Mouse (Mus musculus) kidney, adult 2 months (tissue): ENCODE data around the gene Morn3. TPM values are rescaled to one million over a fixed set of nuclear protein-coding genes. Genes with fewer than 3 reads are reported as not detected.
A peak's percentile ranks its signal among the peaks of the same experiment; 100 is the strongest.

Source experiments
- DNase-seq: peaks from one replicate; pipeline ENCODE4 v3.0.0; 2021
- H3K27ac ChIP-seq: fragments of 200-500 bp; 2 replicates; pipeline ENCODE4 v1.5.1; 2012; ENCODE audit warnings: low read depth, low read length, control low read depth, inconsistent platforms; ENCODE audit not compliant: insufficient read depth
- H3K27me3 ChIP-seq: fragments of 200-500 bp; replicated peaks from 2 replicates; pipeline ENCODE4 v1.6.1; 2012; ENCODE audit warnings: mild to moderate bottlenecking, moderate library complexity, low read length, inconsistent platforms; ENCODE audit not compliant: control insufficient read depth, insufficient read depth
- H3K36me3 ChIP-seq: fragments of 200-500 bp; 2 replicates; pipeline ENCODE4 v1.6.1; 2012; ENCODE audit warnings: mild to moderate bottlenecking, moderate library complexity, low read length, inconsistent platforms; ENCODE audit not compliant: control insufficient read depth, insufficient read depth
- H3K4me1 ChIP-seq: fragments of 200-500 bp; 2 replicates; pipeline ENCODE4 v1.6.1; 2011; ENCODE audit warnings: low read length; ENCODE audit not compliant: control insufficient read depth, insufficient read depth
- H3K4me3 ChIP-seq: fragments of 200-500 bp; 2 replicates; pipeline ENCODE4 v1.5.1; 2011; ENCODE audit warnings: mild to moderate bottlenecking, low read depth, low read length, control low read depth; ENCODE audit not compliant: insufficient read depth
- CTCF ChIP-seq: fragments of 200-500 bp; conservative IDR thresholded peaks from 2 replicates; pipeline ENCODE4 v1.5.1; 2011; ENCODE audit warnings: low read depth, mild to moderate bottlenecking, control low read depth, low read length, moderate library complexity, mixed read lengths; ENCODE audit not compliant: insufficient read depth, insufficient read length
- POLR2A ChIP-seq: fragments of 200-500 bp; IDR thresholded peaks from one replicate; pipeline ENCODE4 v1.6.1; 2011; ENCODE audit warnings: low read depth, low read length, control low read depth
- WGBS: fragments of 180-500 bp; shearing (Covaris S2); methylation state at CpG from one replicate; pipeline ENCODE4 v1.1.7; 2018; 5-methylcytosine and 5-hydroxymethylcytosine counted together
- polyA plus RNA-seq: library from polyadenylated mRNA; depleted of rRNA; stranded (reverse); fragments of >200 nt; gene quantifications from 2 replicates; pipeline ENCODE4 v1.2.3, GENCODE M21; 2012

Gene Morn3
- polyA plus RNA-seq, 1 experiment, result 0.06 TPM

DNA sequence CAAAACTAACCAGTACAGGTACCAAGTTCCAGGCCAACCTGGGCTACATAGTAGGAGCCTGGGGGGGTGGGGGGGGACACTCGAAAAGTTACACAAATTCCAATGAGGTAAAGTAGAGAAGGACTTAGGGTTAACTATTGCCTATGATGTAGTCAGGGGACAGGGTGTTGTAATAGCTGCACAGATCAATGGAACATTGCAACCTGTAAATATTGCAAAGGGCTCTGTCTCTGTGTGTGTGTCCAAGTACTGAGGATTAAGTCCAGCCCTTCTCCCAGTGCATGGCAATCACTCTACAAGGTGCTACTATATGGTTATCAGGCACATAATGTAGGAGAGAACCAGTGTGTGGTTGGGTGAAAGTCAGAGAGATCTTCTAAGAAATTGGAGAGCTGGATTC, 45.9 kb downstream of the Morn3 start:
- DNase-seq, result no peak
- WGBS, result 69% methylated on average over 1 of the region's 1 CpGs
- Histone ChIP-seq H3K27ac (no peak overlapping the region), H3K4me3 (no peak overlapping the region), H3K27me3 (no peaks in the 10 kb centered on the region), H3K36me3 (no peaks in the 10 kb centered on the region), H3K4me1 (no peaks in the 10 kb centered on the region)
- TF ChIP-seq POLR2A (no peak), CTCF (no peak)

DNA sequence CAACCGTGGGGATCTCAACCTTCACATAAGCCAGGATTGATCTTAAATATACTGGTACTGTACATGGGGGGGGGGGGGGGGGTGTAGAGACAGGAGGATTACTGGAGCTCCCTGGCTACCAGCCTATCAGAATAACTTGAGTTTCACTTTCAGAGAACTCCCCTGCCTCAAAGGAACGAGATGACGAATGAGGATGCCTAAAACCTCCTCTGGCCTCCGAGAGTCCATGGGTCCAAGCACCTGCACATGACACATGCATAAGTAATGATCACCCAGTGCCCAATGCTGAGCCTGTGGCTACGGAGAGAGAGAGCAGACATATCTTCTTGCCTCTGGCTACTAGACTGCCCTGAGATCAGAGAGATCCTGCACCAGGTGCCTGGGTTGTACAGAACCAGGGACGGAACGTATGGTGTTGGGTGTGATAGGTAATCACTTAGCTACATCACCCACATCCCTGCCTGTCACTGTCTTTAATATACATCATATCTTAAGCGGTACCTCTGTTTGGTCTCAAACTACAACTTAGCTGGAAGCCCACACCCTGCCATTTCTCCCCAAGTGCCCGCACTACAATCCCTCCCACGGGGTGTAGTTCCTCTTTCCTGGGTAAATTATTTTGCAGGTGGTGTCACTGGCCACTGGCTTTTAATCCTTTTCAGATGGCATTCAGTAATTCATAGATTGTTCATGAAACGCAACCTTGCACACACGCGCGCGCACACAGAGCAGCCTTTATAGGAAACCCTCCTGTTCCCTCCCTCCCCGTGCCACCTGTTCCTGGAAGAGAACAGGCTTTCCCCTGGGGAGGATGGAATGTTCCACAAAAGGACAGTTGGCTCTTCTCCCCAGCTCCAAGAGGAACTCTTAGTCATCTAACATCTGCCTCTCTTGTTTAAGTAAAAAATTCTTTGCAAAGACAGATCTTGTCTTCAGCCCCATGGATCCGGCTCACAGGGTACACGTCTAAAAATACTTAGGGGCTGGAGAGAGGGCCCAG, 49.3 kb downstream of the Morn3 start:
- no peak for TF ChIP-seq CTCF
- TF ChIP-seq POLR2A, result no peak
- DNase-seq, result no peak
- no peaks in the 10 kb centered on the region for H3K4me1 ChIP-seq
- no peak overlapping the region for H3K4me3 ChIP-seq
- H3K36me3 ChIP-seq, result no peaks in the 10 kb centered on the region
- H3K27ac ChIP-seq, result no peak overlapping the region
- WGBS, result 78% methylated on average over 18 of the region's 18 CpGs
- H3K27me3 ChIP-seq, result no peaks in the 10 kb centered on the region

DNA sequence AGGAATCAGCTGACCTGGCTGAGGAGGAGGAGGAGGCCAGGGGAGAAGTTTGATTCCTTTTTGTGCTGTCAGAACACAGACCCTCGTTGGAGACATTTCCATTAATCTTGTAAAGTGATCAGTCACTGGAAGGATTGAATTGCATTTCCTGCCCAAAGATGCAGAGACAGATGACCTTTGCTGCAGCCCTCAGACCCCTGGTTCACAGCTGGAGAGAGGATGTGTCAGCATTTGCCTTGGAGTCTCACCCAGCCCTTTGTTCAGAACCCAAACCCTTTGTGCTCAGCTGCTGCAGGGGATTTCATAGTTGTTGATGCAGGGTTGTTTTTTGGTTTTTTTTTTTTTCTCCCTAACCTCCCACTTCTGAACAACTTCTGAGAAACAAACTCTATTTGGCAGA, 51.9 kb downstream of the Morn3 start:
- WGBS, result 15% methylated on average over 1 of the region's 1 CpGs
- H3K27me3 ChIP-seq, result no peaks in the 10 kb centered on the region
- no peaks in the 10 kb centered on the region for H3K36me3 ChIP-seq
- H3K27ac ChIP-seq, result no peak overlapping the region
- TF ChIP-seq POLR2A (no peak), CTCF (no peak)
- no peak overlapping the region for H3K4me3 ChIP-seq
- H3K4me1 ChIP-seq, result no peaks in the 10 kb centered on the region
- DNase-seq, result no peak

DNA sequence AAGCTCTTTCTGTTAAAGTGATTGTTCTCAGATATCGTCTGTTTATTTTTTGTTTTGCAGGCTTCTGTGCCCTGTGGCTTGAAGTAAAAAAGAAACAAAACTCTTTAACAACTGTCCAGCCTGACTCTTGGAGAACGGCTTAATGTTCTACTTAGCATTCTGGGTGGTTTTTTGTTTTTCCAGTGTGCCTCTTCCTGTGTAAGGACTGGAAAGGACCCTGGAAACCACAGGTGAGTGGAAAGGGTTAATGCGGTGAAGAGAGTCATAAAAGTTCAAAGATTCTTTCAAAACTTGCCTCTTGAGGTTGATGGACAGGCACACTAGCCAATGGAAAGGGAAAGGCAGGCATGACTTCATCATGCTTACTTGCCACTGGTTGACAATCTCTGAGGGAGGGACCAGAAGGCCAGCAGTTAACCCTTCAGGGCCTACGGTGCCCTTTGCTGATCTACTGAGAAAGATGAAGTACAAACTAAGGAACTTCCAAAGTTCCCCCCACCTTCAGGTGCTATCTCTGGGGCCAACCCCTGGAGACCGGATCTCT, 52.4 kb downstream of the Morn3 start:
- Histone ChIP-seq H3K4me1 (no peaks in the 10 kb centered on the region), H3K36me3 (no peaks in the 10 kb centered on the region), H3K27ac (no peak overlapping the region), H3K27me3 (no peaks in the 10 kb centered on the region), H3K4me3 (no peak overlapping the region)
- DNase-seq, result peak; percentile 97
- WGBS, result 9% methylated on average over 5 of the region's 5 CpGs
- TF ChIP-seq POLR2A, result no peak
- TF ChIP-seq CTCF, result no peak

DNA sequence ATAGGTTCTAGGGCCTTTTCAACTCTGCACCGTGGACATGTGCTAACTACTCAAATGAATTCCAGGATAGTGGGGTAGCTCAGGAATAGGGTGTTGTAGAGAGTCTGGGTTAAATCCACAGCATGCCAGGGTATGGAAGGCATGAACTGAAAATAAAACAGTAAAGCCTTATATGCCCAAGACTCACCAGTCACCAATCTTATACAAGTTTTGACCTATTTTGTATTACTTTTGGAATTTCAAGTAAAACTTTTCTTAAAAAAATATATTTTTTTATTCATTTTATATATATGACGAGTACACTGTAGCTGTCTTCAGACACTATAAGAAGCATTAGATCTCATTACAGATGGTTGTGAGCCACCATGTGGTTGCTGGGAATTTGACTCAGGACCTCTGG, 53.0 kb downstream of the Morn3 start:
- TF ChIP-seq POLR2A (no peak), CTCF (no peak)
- Histone ChIP-seq H3K27ac (no peak overlapping the region), H3K36me3 (no peaks in the 10 kb centered on the region), H3K27me3 (no peaks in the 10 kb centered on the region), H3K4me3 (no peak overlapping the region), H3K4me1 (no peaks in the 10 kb centered on the region)
- 55% methylated on average over 2 of the region's 2 CpGs for WGBS
- no peak for DNase-seq

DNA sequence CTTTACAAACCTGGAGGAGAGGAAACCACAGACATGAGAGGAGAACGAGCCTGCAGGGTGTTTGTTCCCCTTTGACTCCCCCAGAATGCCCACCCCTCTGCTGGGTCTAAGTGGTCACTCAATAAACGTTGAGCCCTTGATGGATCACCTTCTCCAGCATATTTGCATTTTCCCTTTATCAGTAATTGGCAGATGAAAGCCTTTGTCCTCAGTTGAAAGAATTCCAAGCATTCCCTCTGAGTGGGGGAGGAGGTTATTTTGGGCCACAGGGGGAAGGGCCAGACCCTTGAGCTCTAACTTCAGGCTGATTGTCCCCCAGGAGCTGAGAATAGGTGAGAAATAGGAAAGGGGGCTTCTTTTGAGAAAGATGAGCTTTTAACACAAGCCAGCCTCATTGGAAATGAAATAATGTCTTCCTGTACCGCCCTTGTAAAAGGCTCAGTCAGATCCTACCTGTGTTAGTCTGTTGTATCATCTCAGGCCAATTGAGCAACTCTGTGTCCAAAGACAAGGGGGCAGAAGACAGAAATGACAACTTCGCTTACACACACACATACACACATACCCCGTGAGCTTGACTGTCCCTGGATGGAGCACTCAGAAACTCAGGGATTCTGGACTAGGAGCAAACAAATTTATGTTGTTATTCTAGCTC, 55.3 kb downstream of the Morn3 start:
- no peak for TF ChIP-seq CTCF
- TF ChIP-seq POLR2A, result no peak
- Histone ChIP-seq H3K4me1 (no peaks in the 10 kb centered on the region), H3K27me3 (no peaks in the 10 kb centered on the region), H3K27ac (no peak overlapping the region), H3K36me3 (no peaks in the 10 kb centered on the region), H3K4me3 (no peak overlapping the region)
- 70% methylated on average over 5 of the region's 5 CpGs for WGBS
- DNase-seq, result no peak
